Mouse (Mus musculus): ENCODE data around the gene Lrrc27. TPM values are rescaled to one million over a fixed set of nuclear protein-coding genes. Genes with fewer than 3 reads are reported as not detected.

The Lrrc27 gene
- total RNA-seq, 2 experiments from 2014 or later, result 9.3 to 10.0 TPM

DNA sequence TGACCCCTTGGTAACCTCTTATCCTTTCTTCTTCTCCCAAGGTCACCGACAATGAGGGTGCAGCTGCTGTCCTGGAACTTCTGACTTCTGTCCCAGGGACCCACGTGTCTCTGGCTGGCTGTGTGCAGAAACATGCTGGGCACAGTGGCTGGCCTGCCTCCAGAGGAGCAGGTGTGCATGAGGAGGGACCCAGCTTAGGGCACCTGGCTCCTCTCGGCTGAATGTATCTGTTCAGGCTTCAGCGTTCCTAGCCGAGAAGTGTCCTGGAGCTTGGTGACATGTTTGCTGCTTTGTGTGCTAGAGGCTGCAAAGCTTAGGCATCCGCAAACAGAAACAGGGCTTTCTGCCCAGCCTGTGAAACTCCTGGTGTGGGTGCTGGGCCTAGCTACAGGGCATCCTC, 53.6 kb downstream of the Lrrc27 start:
- peak in 1 of 2 experiments; percentile 55 for DNase-seq
- intact Hi-C loops (cut with DNase I), result loop anchor here (2.0 kb wide), 1 partner anchor 14 kb away; no protein-coding TSS in a partner anchor

DNA sequence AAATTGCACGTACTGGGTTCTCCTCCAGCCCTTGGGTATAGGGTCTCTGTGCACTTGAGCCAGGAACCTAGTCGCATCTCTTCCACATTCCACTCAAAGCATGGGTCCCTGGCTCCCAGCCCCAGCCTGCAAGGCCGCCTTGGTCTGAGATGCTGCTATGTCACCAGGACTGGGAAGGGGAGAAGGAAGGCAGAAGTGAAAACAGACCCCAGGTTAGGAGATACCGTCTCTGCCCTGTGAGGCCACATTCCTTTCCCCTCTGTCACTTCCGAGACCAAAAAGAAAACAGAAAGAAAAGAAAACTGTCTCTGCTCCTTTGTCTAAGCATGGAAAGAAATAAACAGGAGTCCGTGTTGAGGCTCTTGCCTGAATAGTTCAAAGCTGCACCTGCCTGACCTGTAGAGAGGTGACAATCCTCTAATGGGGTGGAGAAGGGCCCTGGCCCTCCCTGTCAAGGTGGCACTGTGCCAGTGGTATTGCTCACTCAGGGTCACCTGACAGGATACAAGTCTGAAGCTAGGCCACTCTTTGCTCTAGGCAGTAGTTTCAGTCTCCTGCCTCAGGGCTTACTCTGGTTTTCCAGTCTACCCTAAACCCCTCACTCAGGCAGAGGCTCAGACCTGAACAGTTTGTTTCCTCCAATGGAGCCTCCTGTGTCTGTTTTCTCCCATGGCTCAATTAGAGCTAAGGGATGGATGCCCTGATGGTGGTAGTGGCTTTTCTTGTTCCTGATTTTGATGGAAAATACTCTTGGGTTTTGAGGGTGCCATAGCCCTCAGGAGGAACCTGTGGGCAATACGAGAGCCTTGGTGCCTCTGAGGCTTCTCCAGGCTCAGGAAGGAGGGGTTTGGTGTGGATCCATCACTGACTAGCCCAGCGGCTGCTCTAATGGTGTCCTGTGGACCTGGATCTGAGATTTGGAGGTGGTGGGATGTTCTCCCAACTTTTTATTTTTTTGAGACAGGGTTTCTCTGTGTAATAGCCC, 54.4 kb downstream of the Lrrc27 start:
- no peak for DNase-seq
- intact Hi-C loops (cut with DNase I), result loop anchor here (2.0 kb wide), 1 partner anchor 14 kb away; no protein-coding TSS in a partner anchor

DNA sequence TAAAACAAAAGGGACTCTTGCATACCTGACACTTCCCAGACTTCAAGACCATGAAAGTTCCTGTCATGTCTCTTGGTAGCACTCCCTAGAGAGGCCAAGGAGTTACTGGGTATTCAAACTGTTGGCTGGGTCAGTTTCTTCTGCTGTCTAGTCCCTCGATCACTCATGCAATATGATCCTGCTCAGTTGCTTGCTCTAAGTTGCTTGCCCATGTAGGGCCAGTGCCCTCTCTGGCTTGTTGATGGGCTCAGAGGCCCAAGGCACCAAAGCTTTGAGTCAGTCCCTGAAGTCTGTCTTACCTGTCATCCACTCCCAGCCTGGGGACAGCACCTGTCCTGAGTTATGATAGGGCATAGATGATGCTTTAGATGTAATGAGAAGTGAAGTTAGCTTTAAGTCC, 58.0 kb downstream of the Lrrc27 start:
- no peak for DNase-seq
- intact Hi-C loops (cut with DNase I), result no loop called here

DNA sequence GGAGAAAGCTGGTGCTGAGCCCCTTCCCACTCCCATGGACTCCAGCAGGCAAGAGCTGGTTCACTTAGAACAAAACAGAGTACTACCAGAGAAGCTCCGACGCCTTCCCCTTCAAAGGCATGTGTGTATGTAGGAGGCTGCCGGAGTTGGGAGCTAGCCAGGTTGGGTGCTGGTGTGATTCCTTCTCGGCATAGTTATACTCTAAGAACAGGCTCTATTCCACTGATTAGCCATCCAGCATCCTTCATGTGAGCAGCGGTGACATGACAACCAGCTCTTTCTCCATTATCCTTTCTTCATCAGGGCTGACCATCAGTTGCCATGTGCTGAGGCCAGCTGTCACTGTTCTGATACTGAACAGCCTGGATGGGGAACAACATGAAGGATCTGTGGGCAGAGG, 59.1 kb downstream of the Lrrc27 start:
- no peak for DNase-seq
- intact Hi-C loops (cut with DNase I), result no loop called here

DNA sequence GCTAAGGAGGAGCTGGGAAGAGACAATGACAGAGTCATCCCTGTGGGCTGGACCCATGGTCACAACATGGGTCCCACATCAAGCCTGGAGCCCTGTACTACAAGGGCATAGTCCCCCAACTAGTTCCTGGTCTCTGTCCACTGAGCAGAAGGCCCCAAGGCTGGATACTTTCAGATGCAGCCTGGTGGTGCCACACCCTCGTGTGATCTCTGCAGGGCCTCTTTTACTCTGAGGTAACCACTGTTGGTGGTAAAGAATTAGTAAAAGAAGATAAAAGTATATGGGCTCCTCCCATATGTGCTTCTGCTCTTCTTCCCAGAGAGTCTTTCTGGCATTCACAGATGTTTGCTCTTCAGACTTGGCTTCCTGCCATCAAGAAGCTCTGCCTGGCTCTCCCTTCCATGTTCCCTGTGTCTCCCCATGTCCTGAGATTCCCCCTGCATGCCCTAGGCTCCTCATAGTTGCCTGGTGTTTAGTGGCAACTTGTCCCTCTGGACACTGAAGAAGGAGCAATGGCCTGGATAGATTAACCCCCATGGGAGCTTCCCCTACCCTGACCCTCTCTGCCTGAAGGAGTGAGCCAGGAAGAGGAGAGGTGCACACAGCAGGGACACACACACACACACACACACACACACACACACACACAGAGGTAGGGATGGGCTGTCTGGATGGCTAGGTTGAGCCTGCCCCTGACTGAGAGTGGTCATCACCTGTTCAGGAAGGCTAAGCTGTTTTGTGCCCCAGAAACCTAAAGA, 60.0 kb downstream of the Lrrc27 start:
- intact Hi-C loops (cut with DNase I), result no loop called here
- peak; percentile 46 to 53 for DNase-seq

DNA sequence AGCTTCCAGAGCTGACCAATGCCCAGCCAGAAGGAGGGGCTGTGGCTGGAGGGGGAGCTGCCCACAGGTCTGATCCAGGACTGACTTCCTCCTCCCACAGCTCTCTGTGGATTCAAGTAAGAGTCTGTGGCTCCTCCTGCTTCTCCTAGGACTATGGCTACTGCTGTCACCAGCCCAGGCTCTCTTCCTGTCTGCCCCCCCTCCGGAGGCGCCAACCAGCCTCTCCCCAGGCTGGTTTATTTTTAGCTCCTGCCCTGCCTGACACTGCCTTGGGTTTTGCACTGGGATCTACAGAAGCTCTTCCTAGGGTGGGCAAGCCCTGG, 60.6 kb downstream of the Lrrc27 start:
- peak; percentile 73 to 76 for DNase-seq
- intact Hi-C loops (cut with DNase I), result no loop called here

DNA sequence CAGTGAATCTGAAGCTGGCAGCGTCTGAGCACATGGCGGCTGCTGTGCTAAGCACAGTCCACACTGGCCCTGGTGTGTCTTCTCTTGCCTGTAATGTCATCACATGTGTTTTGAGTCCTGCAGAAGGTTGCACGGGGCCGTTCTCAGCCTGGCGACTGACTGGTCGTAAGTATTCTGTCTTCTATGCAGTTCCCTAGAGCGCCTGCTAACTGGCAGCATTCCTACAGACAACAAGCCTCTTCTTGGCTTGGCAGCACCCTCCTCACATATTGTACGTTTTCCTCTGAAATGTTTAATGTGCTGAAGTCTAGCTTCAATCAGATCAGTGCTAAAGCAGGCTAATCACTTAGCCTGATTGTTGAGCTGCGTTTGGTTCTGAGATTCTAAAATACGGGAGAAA, 62.8 kb downstream of the Lrrc27 start:
- no peak for DNase-seq
- intact Hi-C loops (cut with DNase I), result no loop called here

DNA sequence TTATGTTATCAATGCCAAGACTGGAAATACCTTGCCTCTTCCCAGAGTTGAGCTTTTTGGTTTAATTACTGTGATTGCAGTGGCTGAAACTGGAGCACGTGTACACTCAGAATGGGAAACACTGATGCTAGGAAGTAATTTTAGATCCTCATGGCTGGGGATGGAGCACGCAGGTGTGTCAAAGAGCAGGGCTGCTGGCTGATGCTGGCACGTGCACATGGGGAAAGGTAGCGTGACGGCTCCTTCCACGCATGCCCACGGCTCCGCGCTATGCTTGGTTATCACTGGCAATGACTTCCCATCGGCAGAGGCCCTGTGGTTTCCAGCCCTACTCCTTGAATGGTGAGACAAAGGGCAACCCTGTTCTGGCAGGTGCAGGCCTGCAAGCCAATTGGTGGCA, 63.4 kb downstream of the Lrrc27 start:
- intact Hi-C loops (cut with DNase I), result no loop called here
- DNase-seq, result no peak

DNA sequence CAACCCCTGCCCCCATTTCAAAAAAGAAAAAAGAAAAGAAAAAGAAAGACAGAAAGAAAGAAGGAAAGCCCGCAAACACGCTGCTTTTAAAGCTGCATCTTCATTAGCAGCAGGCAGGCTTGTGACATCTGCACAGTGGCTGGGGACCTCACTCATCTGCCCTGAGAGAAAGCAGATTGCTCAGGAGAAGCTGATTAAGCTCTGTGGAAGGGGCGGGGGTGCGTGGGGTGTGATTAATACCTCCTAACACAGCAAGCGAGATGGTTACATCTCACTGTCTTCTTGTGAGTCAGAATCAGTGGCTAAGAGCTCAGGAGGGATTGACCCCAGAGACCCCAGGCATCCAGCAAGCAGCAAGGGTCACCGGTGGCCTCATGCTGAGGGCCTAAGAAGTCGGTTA, 64.7 kb downstream of the Lrrc27 start:
- intact Hi-C loops (cut with DNase I), result no loop called here
- DNase-seq, result no peak

DNA sequence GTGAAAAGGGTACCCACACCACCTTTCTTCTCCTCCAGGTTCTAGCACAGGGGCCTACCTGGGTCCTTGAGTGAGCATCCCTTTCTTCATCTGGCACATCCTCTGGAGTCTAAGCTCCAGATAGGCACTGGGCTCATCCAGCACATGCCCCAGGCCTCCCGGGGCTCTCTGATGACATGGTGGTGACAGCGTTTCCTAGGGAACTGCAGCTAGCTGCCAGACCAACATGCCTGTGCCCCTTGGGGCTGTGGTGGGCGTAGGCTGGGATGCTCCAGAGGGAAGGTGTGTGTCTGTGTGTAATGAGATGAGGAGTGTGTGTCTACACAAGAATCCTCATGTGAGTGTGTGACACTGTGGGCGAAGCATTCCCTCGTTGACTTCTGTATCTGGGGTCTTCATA, 66.8 kb downstream of the Lrrc27 start:
- intact Hi-C loops (cut with DNase I), result no loop called here
- no peak for DNase-seq

DNA sequence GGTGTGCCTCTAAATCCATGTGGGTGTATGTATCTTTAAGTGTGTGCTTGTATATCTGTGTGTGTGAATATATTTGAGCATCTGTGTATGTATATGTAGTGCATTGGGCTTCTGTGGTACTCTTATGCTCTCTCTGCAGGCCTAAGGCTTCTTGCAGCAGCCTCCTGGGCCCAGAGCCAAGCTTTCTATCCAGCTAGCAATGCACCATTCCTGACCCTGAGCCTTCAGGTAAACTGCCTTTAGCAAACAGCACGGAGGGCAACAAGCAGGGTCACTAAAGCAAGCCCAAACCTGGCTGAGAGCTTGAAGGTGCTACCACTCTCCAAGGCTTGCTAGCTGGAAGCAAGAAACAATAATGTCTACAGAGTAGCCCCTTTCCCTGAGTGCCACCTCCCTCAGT, 67.3 kb downstream of the Lrrc27 start:
- no peak for DNase-seq
- intact Hi-C loops (cut with DNase I), result no loop called here

DNA sequence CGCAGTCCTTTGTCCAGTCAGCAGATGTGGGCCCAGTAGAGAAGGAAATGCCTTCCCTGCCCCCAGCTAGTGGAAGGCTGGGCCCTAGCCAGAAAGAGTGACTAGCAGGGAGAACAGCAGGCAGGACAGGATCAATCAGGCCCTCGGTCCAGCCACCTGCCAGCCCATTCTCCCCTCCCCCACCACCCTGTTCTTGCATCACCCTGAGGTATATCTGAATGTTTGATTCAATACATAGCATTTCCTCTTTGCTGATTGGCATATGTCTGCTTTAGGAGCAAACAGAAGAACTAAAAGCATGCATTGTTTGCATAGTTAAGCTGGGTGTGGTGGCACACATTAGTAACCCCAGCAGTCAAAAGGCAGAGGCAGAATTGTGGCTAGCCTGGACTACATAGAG, 68.4 kb downstream of the Lrrc27 start:
- peak in 1 of 2 experiments; percentile 45 for DNase-seq
- intact Hi-C loops (cut with DNase I), result no loop called here

DNA sequence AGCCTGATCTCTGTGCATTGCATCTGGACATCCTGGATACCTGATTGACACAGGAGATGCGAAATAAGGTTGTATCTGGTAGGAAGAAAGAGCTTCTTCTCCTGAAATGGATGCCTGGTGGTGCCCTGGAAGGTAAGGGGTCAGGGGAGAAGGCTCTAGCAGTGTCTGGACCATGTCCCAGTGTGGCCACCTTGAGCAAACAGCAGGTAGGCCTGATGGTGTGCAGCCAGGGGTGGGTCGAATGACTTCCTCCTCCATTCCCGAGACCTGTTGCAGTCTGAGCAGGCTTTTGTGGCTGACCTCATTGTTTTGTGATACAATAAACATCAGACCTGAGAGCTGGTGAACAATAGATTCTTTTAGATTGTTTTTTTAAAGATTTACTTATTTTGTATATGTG, 69.2 kb downstream of the Lrrc27 start:
- no peak for DNase-seq
- intact Hi-C loops (cut with DNase I), result no loop called here

DNA sequence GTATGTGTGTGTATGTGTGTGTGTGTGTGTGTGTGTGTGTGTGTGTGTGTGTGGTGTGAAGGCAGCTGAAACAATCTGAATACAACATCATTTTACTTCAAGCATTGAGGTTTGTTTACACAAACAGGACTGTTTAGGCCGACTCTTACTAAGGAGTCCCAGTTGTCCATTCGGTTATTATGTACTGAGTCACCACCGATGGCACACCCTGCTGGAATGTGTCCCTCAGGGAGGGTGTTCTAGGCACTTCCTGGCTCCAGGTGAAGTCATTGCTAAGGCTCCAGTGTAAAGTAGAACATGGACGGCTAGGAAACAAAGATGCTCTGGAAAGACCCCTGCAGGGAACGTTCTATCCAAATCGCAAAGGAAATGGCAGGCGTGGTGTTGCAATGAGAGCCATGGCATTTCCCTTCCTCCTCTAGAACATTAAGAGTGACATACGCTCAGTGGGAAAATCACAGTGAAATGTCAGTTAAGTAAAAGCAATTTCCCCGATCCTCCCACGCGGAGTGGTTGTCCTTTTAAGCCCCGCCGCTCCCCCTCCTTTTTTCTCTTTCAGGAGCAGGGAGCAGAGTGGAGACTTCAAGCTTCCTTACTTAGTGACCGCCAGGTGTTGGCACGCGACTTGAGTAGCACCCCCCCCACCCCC, 72.6 kb downstream of the Lrrc27 start:
- no peak for DNase-seq
- intact Hi-C loops (cut with DNase I), result no loop called here

DNA sequence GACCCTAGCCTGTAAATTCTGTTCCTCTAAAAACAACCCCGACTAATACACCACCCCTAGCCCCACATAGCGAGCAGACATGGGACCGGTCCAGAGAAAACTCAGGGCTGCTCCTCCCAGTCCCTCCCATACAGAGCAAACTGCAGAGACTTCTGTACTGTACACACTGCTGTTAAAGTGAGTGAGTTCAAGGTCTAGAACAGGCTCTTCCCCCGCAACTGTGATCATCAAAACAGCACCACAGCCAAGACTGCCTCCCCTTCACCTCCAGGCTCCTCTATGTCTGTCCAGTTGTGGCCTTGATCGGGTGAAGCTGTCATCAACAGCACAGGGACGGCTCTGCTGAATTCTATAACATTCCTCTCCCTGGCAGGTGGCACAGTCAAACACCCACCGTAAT, 75.8 kb downstream of the Lrrc27 start:
- DNase-seq, result no peak
- intact Hi-C loops (cut with DNase I), result no loop called here

Other genes with a start within 250 kb of the Lrrc27 start
- gene Dpysl4, start 127.0 kb upstream of the Lrrc27 start, total RNA-seq (2021), result 1 to 10 TPM; 2.8 to 3.3 TPM
- gene Stk32c, start 319 bp downstream of the Lrrc27 start, total RNA-seq (2021), result 1 to 10 TPM; 2.8 to 4.6 TPM
- 1 to 10 TPM; 8.1 to 9.8 TPM for gene Pwwp2b, start 35.5 kb downstream of the Lrrc27 start, total RNA-seq (2021)
- gene Inpp5a, start 176.1 kb downstream of the Lrrc27 start, total RNA-seq (2021), result 100 to 1,000 TPM; 185 to 197 TPM